Mouse (Mus musculus): Measurements from ENCODE around the gene Tor3a.
A peak's percentile ranks its signal among the peaks of the same experiment; 100 is the strongest.

Tor3a gene

GRCm38 (mm10) chr1:156674195-156675000, at the start of gene Tor3a:
Gene Tor3a (minus strand): TSS chr1:156674356.
- DNase-seq (ENCODE audit: low read depth, low spot score): peak; percentile 88

GRCm38 (mm10) chr1:156722089-156722488, 47.9 kb upstream of the Tor3a start:
- DNase-seq (ENCODE audit: low read depth, low spot score): peak; percentile 46

GRCm38 (mm10) chr1:156720046-156720445, 45.9 kb upstream of the Tor3a start:
- DNase-seq (ENCODE audit: low read depth, low spot score): no peak

GRCm38 (mm10) chr1:156718950-156719805, 45.0 kb upstream of the Tor3a start, which contains the start of gene Fam20b:
Gene Fam20b (minus strand): TSS chr1:156719086.
- DNase-seq (ENCODE audit: low read depth, low spot score): peak; percentile 87

GRCm38 (mm10) chr1:156718286-156718949, 44.3 kb upstream of the Tor3a start:
- DNase-seq (ENCODE audit: low read depth, low spot score): peak; percentile 53

DNA sequence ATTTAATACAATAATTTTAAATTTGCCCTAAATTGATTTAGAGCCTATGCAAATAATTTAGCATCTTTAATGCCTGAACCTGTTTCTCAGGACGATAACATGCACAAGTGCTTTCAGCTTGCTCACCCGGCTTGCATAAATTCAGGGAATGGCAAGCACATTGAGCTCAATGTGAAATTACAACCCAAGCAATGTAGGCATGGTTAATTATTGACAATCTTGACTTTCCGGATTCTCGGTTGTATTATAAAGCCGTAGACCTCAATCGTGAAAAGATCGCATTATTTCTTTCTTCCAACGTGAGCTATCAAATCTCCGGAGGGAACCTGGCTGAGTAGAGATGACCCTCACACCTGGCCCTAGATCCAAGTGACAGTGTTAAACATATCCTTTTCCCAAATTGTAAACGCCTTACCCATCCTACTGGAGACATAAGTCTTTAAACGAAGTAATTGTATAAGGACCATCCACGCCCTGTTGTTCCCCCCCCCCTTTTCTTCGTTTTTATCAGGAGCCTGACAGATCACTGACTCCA, 43.7 kb upstream of the Tor3a start:
- no peak for DNase-seq (ENCODE audit: low read depth, low spot score)

GRCm38 (mm10) chr1:156716681-156717080, 42.5 kb upstream of the Tor3a start:
- no peak for DNase-seq (ENCODE audit: low read depth, low spot score)

DNA sequence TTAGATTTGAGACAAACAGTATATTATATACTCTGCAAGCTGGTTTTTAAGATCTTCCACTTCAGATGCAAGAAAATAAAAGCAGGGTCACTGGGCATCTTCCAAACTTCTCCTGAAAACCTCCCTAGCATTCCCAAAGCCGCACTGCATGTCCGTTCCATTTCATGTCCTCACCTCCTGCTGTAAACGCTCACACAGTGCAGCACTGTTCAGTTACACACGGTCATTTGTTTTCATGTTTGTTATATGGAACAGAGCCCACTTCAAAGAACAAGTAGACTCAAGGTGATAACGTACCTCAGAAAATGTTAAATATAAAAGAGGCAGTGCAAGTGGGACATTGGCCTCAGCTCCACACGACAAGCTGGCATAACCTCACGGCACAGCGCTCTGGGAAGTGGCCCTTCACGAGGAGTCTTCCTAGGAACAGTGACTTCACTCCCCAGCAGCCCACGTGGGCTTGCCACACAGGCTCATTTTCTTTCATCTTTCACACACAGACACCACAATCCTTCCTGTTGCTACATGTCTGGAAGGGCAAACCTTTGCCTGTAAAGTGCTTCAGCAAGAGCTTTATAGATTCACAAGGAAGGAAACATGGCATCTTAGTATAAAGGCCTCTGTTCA, 36.4 kb upstream of the Tor3a start:
- DNase-seq (ENCODE audit: low read depth, low spot score): no peak

DNA sequence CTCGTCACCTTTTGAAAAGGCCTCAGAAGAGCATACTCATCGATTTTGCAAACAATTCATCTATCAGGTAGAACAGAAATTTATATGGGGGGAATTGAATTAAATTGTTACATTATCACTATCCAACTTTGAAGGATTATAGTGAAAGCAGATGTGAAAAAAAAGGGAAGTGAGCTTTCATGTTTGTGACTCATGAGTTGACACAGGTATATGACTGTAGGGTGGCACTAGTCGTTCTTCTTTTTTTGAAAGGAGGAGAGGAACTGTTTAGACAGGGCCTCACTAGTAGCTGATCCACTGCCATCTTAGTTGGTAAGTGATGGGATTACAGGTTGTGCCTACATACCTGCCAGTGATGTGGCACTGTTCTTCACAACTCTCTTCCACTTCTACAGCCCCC, 34.5 kb upstream of the Tor3a start:
- DNase-seq (ENCODE audit: low read depth, low spot score): no peak

GRCm38 (mm10) chr1:156705696-156706285, 31.6 kb upstream of the Tor3a start:
- no peak for DNase-seq (ENCODE audit: low read depth, low spot score)

DNA sequence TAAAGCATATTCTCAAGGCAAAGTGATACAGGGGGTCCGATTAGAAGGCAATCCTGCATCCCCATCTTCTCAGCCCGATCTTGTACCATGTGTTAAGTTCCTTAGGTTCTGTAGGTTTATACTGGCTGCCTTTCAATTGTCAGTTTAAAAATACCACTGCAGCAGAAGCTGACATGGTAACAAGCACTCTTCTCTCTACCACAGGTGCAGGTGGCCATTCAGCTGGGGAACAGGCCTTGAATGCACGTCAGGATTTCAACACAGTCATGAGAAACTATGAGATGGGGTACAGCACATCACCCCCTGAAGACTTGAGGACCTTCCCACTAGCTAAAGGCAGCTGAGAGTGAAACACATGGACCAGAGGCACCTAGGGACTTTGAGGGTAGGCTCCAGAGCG, 29.3 kb upstream of the Tor3a start:
- no peak for DNase-seq (ENCODE audit: low read depth, low spot score)

- DNase-seq (ENCODE audit: low read depth, low spot score): no peak
Observed at GRCm38 (mm10) chr1:156702151-156702550, 28.0 kb upstream of the Tor3a start.

DNA sequence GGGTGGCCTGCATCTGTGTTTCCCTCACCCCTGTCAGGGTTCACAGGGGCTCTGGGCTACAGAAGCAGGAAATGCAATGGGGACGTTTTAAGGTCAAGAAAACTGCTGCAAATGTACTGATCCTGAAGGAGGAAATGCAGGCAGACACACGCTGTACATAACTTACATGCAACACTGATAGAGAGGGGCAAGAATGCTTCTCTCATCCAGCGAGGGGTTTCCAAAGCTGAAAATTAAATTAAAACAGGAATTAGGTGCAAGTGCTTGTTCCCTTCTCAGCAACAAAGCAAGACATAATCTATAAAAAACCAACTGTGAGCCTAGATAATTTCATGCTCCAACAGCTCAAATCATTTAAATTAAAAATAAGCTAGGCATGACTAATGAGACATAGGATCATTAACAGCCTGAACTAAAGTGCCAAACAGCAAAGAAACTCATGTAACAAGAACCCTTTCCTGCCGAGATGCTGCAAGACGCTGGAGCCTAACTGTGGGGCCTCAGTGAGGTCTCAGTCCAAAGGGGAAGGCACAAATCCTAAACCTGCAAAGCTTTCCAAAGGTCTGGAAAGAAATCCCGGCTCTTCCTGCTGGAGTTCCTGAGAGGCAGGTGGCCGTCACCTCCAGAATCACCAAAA, 12.0 kb upstream of the Tor3a start:
- DNase-seq (ENCODE audit: low read depth, low spot score): no peak

- peak; percentile 72 for DNase-seq (ENCODE audit: low read depth, low spot score)
Observed at GRCm38 (mm10) chr1:156679599-156679998, 5.4 kb upstream of the Tor3a start.

DNA sequence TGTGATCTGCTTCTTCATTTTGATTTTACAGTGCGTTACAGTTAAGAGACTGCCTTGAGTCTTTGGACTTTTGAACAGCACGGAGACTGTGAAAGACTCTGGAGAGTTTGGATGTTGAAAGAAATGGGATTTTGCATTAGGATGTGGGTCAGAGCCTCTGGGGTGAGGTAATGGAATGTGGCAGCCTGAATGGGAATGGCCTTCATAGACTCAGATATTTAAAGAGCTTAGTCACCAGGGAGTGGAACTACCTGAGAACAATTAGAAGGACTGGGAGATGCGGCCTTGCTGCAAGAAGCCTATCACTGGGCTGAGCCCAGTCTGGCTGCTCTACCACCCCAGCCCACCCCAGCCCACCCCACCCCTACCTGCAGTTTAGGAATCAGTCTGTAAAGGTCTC, 3.1 kb upstream of the Tor3a start:
- peak; percentile 75 for DNase-seq (ENCODE audit: low read depth, low spot score)

DNA sequence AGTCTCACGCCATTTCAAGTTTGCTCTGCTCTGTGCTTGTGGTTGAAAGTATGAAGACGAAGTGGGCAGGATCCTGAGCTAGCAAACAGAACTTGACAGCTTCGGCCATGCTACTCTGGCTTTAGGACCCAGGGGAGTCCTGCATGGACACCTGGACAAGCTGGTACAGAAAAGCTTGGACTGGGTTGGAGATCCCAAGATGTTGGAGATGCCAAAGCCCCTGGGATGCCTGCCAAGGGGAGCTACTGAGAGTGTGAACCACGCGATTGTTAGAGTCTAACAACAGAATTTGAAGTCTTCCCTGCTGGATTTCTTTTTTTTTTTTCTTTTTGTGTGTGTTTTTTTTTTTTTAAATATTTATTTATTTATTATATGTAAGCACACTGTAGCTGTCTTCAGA, 2.4 kb upstream of the Tor3a start:
- peak; percentile 32 for DNase-seq (ENCODE audit: low read depth, low spot score)

GRCm38 (mm10) chr1:156676171-156676570, 2.0 kb upstream of the Tor3a start:
- peak; percentile 49 for DNase-seq (ENCODE audit: low read depth, low spot score)

GRCm38 (mm10) chr1:156673476-156674194, 521 bp downstream of the Tor3a start:
- DNase-seq (ENCODE audit: low read depth, low spot score): peak; percentile 50

DNA sequence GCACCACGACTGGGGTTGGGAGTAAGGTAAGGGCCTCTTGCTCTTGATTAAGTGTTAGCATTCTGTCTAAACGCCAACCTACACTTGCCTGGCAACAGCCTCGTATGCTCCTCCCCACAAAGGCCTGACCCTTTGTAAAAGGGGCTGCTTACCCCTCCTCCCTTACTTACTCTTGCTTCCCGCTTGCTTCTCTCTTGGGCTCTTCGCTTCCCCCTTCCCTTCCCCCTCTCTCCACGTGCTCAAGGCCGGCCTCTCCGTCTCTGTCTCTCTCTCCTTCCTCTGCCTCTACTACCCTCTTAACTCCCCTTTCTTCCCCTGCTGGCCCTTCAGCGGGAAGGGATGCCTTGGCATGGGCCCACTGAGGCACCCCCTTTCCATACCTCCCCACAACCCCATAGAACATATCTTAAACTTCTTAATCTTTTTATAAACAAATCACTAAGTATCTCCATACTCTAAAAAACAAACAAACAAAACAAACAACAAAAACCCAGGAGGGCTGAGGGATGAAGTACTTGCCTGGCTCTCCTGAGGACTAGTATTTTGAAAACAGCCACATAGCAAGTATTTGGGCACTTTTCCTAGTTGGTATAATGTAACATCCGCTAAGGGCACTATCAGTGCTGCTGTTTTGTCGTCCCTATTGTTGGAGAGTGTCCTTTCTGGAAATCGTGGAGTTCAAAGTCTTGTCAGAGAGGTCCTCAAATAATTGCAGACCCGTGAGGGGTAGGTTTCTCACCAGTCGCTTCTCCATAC, 1.3 kb downstream of the Tor3a start:
- DNase-seq (ENCODE audit: low read depth, low spot score): peak; percentile 42
